Comparison of ENCODE assay signal across 8 mouse cellular contexts in genomic region chr11:103262412-103263267, GRCm38 (mm10). TPM values are rescaled to one million over a fixed set of nuclear protein-coding genes. Genes with fewer than 3 reads are reported as not detected.
DNase-seq lines count a peak whose midpoint lies in the region; ATAC-seq and TF ChIP-seq lines count a peak whose summit lies in the region.

No protein-coding gene starts in this region.

- no peak overlapping the region for H3K9ac ChIP-seq in forebrain, postnatal 0 days
- H3K9ac ChIP-seq in forebrain, embryonic 16.5 days (replicated peaks; ENCODE audit: low read depth, low read length), result no peak overlapping the region
- no peak overlapping the region for H3K9ac ChIP-seq in intestine, embryonic 15.5 days
- no peak overlapping the region for H3K9ac ChIP-seq in stomach, embryonic 15.5 days

- 76% methylated on average over 20 of the region's 20 CpGs for WGBS in forebrain, postnatal 0 days
- 80% methylated on average over 20 of the region's 20 CpGs for WGBS in forebrain, embryonic 16.5 days
- 54% methylated on average over 20 of the region's 20 CpGs for WGBS in intestine, embryonic 15.5 days
- 44% methylated on average over 20 of the region's 20 CpGs for WGBS in stomach, embryonic 15.5 days

- ATAC-seq in forebrain, postnatal 0 days, result no peak
- no peak for ATAC-seq in forebrain, embryonic 16.5 days
- ATAC-seq in intestine, embryonic 15.5 days, result no peak
- ATAC-seq in stomach, embryonic 15.5 days (ENCODE audit: insufficient read depth, low FRiP score, low read depth), result no peak

- H3K27ac ChIP-seq in forebrain, postnatal 0 days (ENCODE audit: low read depth, low read length), result 0 out of 2 replicates have a peak overlapping the region, but pooled peaks have one; percentile 15
- H3K27ac ChIP-seq in forebrain, embryonic 16.5 days (ENCODE audit: low read length), result no peak overlapping the region
- H3K27ac ChIP-seq in intestine, embryonic 15.5 days, result 0 out of 2 replicates have a peak overlapping the region, but pooled peaks have one; percentile 0
- peak overlapping the region; percentile 64 for H3K27ac ChIP-seq in stomach, embryonic 15.5 days

- no peak for TF ChIP-seq CTCF in forebrain, postnatal 0 days (IDR thresholded peaks at IDR 0.05; ENCODE audit: low read depth)

- no peak for DNase-seq in forebrain, postnatal 0 days
- peak; percentile 72 for DNase-seq in adrenal gland, postnatal 10 days
- peak; percentile 62 for DNase-seq in lung, postnatal 25 days (ENCODE audit: low spot score)
- DNase-seq in cerebellum, adult 8-10 months, result no peak
- no peak for DNase-seq in cerebellum, postnatal 25 days

- H3K4me3 ChIP-seq in forebrain, postnatal 0 days (ENCODE audit: low read depth, low read length), result no peak overlapping the region
- H3K4me3 ChIP-seq in forebrain, embryonic 16.5 days (replicated peaks; ENCODE audit: low read length), result no peak overlapping the region
- no peak overlapping the region for H3K4me3 ChIP-seq in intestine, embryonic 15.5 days (replicated peaks)
- 0 out of 2 replicates have a peak overlapping the region, but pooled peaks have one; percentile 4 for H3K4me3 ChIP-seq in stomach, embryonic 15.5 days (replicated peaks)

- no peaks in the 10 kb centered on the region for H3K36me3 ChIP-seq in forebrain, postnatal 0 days (ENCODE audit: insufficient read depth)
- no peaks in the 10 kb centered on the region for H3K36me3 ChIP-seq in forebrain, embryonic 16.5 days (ENCODE audit: control insufficient read depth, insufficient read depth)
- H3K36me3 ChIP-seq in intestine, embryonic 15.5 days, result no peaks in the 10 kb centered on the region
- H3K36me3 ChIP-seq in stomach, embryonic 15.5 days, result no peaks in the 10 kb centered on the region

- H3K27me3 ChIP-seq in forebrain, postnatal 0 days (ENCODE audit: insufficient read depth, low read length), result no peaks in the 10 kb centered on the region
- no peaks in the 10 kb centered on the region for H3K27me3 ChIP-seq in forebrain, embryonic 16.5 days (replicated peaks; ENCODE audit: control insufficient read depth, insufficient read depth, low read length)
- no peaks in the 10 kb centered on the region for H3K27me3 ChIP-seq in intestine, embryonic 15.5 days (replicated peaks)
- H3K27me3 ChIP-seq in stomach, embryonic 15.5 days (replicated peaks), result no peaks in the 10 kb centered on the region

- no peaks in the 10 kb centered on the region for H3K9me3 ChIP-seq in forebrain, postnatal 0 days (ENCODE audit: low read length)
- H3K9me3 ChIP-seq in forebrain, embryonic 16.5 days (ENCODE audit: control insufficient read depth, low read length), result no peaks in the 10 kb centered on the region
- no peaks in the 10 kb centered on the region for H3K9me3 ChIP-seq in intestine, embryonic 15.5 days
- no peaks in the 10 kb centered on the region for H3K9me3 ChIP-seq in stomach, embryonic 15.5 days

- peaks cover 7% of the 10 kb centered on the region for H3K4me1 ChIP-seq in forebrain, postnatal 0 days (ENCODE audit: insufficient read depth)
- peaks cover 35% of the 10 kb centered on the region for H3K4me1 ChIP-seq in forebrain, embryonic 16.5 days (replicated peaks; ENCODE audit: control insufficient read depth, insufficient read depth, low read length)
- H3K4me1 ChIP-seq in intestine, embryonic 15.5 days (replicated peaks), result peaks cover 29% of the 10 kb centered on the region
- H3K4me1 ChIP-seq in stomach, embryonic 15.5 days, result peaks cover 36% of the 10 kb centered on the region

- no peak overlapping the region for H3K4me2 ChIP-seq in forebrain, postnatal 0 days (ENCODE audit: low read depth)
- no peak overlapping the region for H3K4me2 ChIP-seq in forebrain, embryonic 16.5 days (ENCODE audit: low read length)
- no peak overlapping the region for H3K4me2 ChIP-seq in intestine, embryonic 15.5 days (replicated peaks)
- H3K4me2 ChIP-seq in stomach, embryonic 15.5 days, result peak overlapping the region; percentile 34; the same call in 1 of the 2 replicates

RNA-seq across cellular contexts. Expression of gene Map3k14, which starts 4.6 kb away (rescaled TPM):
- 3.2 and 5.8 TPM in 2 replicates for total RNA-seq in forebrain, postnatal 0 days (2014; rRNA removed)
- polyA plus RNA-seq in forebrain, postnatal 0 days (2015; fragmentation: Nextera tagmentation; extraction: Ambion mirVana), result 0.77 TPM in 2 replicates
- 2.8 and 4.8 TPM in 2 replicates for polyA plus RNA-seq in forebrain, embryonic 16.5 days (2015; fragmentation: Nextera tagmentation; extraction: Ambion mirVana)
- 1 to 10 TPM; 5.2 to 6.9 TPM for total RNA-seq in adrenal gland, postnatal 10 days (2021)
- polyA plus RNA-seq in intestine, embryonic 15.5 days (2015; fragmentation: Nextera tagmentation; extraction: Ambion mirVana), result 2.9 and 3.6 TPM in 2 replicates
- polyA plus RNA-seq in stomach, embryonic 15.5 days (2015; fragmentation: Nextera tagmentation; extraction: Ambion mirVana), result 3.6 and 3.8 TPM in 2 replicates

RNA-seq across cellular contexts. Expression of gene Spata32, which starts 44.4 kb away (rescaled TPM):
- total RNA-seq in forebrain, postnatal 0 days (2014; rRNA removed), result 0.57 and 0.62 TPM in 2 replicates
- polyA plus RNA-seq in forebrain, postnatal 0 days (2015; fragmentation: Nextera tagmentation; extraction: Ambion mirVana), result 0.43 and 0.64 TPM in 2 replicates
- polyA plus RNA-seq in forebrain, embryonic 16.5 days (2015; fragmentation: Nextera tagmentation; extraction: Ambion mirVana), result 0.22 TPM in 1 of 2 replicates, not detected in the other
- total RNA-seq in adrenal gland, postnatal 10 days (2021), result not detected
- polyA plus RNA-seq in intestine, embryonic 15.5 days (2015; fragmentation: Nextera tagmentation; extraction: Ambion mirVana), result not detected in 2 replicates
- not detected in 2 replicates for polyA plus RNA-seq in stomach, embryonic 15.5 days (2015; fragmentation: Nextera tagmentation; extraction: Ambion mirVana)

RNA-seq across cellular contexts. Expression of gene 1700023F06Rik, which starts 54.3 kb away (rescaled TPM):
- total RNA-seq in forebrain, postnatal 0 days (2014; rRNA removed), result 0.71 TPM in 1 of 2 replicates, not detected in the other
- polyA plus RNA-seq in forebrain, postnatal 0 days (2015; fragmentation: Nextera tagmentation; extraction: Ambion mirVana), result 3.0 and 3.1 TPM in 2 replicates
- polyA plus RNA-seq in forebrain, embryonic 16.5 days (2015; fragmentation: Nextera tagmentation; extraction: Ambion mirVana), result 0.73 and 1.5 TPM in 2 replicates
- total RNA-seq in adrenal gland, postnatal 10 days (2021), result under 1 TPM in 1 of 2 experiments, not detected in 1; 0.27 TPM
- 0.73 and 1.0 TPM in 2 replicates for polyA plus RNA-seq in intestine, embryonic 15.5 days (2015; fragmentation: Nextera tagmentation; extraction: Ambion mirVana)
- polyA plus RNA-seq in stomach, embryonic 15.5 days (2015; fragmentation: Nextera tagmentation; extraction: Ambion mirVana), result 1.0 and 1.4 TPM in 2 replicates

Comparison
In these comparisons a context has a peak if more than half of its experiments do, and no peak if none do; other contexts are left out.
1. DNase-seq: peak in adrenal gland, postnatal 10 days (single experiment) and lung, postnatal 25 days (single experiment); none in forebrain, postnatal 0 days (single experiment), cerebellum, adult 8-10 months (single experiment) and cerebellum, postnatal 25 days (0 of 2).